Mouse (Mus musculus) thymus, adult 2 months (tissue): ENCODE data around the gene Kcng4.

Experiments used
- CTCF ChIP-seq: fragments of 200-500 bp; IDR thresholded peaks from 2 replicates; pipeline ENCODE4 v1.5.1; 2012; ENCODE audit warnings: mild to moderate bottlenecking, control low read depth, low read length, moderate library complexity, borderline replicate concordance; ENCODE audit not compliant: control insufficient read depth, poor library complexity, insufficient read depth; ENCODE audit errors: extremely low read depth
- POLR2A ChIP-seq: fragments of 200-500 bp; IDR thresholded peaks from 2 replicates; pipeline ENCODE4 v1.6.1; 2012; ENCODE audit warnings: mild to moderate bottlenecking, low read length, control low read depth, moderate library complexity; ENCODE audit not compliant: control insufficient read depth, poor library complexity, insufficient read depth; ENCODE audit errors: extremely low read depth

DNA sequence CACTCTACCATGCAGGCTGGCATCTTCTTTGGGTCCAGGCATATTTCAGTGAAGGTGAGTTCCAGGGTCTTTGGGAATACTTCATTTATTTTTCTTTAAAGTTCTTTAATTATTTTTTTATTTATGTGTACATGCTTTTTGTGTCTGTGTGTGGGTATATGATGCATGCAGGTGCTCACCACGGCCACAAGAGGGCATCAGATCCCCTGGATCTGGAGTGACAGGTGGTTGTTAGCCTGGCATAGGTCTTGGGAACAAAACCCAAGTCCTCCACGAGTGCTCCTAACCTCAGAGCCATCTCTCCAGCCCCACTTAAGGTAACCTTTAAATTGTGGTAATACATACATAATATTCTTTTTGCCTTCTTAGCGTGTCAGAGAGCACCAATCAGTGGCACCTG is 10.7 kb upstream of the Kcng4 start:
- TF ChIP-seq CTCF: no peak
- no peak for TF ChIP-seq POLR2A
